Mouse (Mus musculus) megakaryocyte-erythroid progenitor cell, adult 5-6 weeks (primary cell): ENCODE measurements around the gene Vps35l. TPM values are rescaled to one million over a fixed set of nuclear protein-coding genes. Genes with fewer than 3 reads are reported as not detected.

Experiments
- ATAC-seq: replicated peaks from 2 replicates; pipeline ENCODE4 v1.8.0; 2016; ENCODE audit warnings: mild to moderate bottlenecking, inconsistent platforms; ENCODE audit not compliant: severe bottlenecking, poor library complexity, low FRiP score, low TSS enrichment
- total RNA-seq, 2 experiments: library from RNA; stranded (forward) in 1 of 2; stranded (reverse) in 1 of 2; fragments of 200-1000, 215-1000 nt in 1 of 2; fragments of >200 nt in 1 of 2; fragmentation: Nextera tagmentation in 1 of 2; gene quantifications; 2 replicates each; pipeline ENCODE4 v1.2.3; 2014 to 2017

Gene Vps35l
- total RNA-seq (2014; fragmentation: Nextera tagmentation) (43.7 and 46.6 TPM in 2 replicates), total RNA-seq (2017) (38.9 and 52.9 TPM in 2 replicates)

DNA sequence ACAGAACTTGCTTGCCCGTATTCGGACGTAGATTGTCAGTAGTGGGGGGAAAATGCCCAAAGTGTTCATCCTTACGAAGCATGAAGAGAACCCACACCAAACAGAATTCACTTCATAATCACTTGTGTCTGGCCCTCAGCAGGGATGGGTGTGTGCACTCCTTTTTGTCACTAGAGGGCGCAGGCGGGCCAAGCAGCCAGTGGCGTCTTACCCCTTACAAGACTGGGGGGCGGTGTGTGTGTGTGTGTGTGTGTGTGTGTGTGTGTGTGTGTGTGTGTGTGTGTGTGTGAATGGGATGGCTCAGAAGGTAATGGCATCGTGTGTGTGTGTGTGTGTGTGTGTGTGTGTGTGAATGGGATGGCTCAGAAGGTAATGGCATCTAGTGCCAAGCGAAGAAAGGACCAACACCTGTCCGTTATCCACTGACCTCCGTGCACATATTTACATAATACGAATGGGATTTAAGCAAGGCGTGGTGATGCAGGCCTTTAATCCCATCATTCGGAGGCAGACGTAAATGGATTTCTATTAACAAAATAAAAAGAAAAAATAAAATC lies at the start of gene Vps35l:
Gene Vps35l, plus strand, starts transcription at position 252 of the 557 bp plus-strand sequence.
- peak; percentile 74 for ATAC-seq

DNA sequence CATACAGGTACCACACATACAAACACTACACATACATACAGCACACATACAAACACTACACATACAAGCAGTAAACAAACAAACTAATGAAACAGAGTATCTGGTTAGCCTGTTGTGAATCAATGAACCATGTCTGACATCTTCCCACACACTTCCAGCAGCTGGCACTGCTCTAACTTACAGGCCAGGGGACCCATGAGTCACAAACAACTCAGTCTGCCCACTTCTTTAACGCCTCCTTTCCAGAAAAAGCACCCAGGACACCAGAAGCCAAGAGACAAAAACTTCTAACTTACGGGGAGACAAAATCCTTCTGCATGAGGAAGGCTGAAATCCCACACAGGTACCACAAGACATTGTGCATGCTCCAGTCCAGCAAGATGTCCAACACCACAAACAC lies 48.7 kb upstream of the Vps35l start:
- no peak for ATAC-seq

GRCm38 (mm10) chr7:118696146-118696545 lies 43.9 kb upstream of the Vps35l start:
- no peak for ATAC-seq

GRCm38 (mm10) chr7:118697168-118697567 lies 42.9 kb upstream of the Vps35l start:
- no peak for ATAC-seq

GRCm38 (mm10) chr7:118698882-118699281 lies 41.1 kb upstream of the Vps35l start:
- no peak for ATAC-seq

DNA sequence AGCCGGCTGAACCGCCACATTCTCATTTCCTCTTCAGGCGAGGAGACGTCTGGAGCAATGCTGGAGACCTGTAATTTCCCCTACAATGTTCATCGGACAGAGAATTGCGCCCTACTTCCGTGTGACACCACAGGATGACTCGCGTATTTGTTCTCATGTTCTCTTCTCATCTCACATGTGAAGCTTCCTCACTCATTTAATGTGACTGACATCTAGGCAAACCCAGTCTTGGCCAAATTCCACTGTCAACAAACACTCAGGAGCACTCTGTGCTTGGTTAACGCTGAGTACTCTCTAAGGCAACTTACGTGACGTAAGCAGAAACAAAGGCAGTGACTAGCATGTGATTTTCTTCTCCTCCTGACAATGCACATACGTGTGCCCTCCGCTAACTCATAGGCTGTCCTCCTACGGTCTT lies 36.9 kb upstream of the Vps35l start:
- no peak for ATAC-seq

- ATAC-seq: peak; percentile 27
Measured at GRCm38 (mm10) chr7:118704001-118704850, 35.8 kb upstream of the Vps35l start.

DNA sequence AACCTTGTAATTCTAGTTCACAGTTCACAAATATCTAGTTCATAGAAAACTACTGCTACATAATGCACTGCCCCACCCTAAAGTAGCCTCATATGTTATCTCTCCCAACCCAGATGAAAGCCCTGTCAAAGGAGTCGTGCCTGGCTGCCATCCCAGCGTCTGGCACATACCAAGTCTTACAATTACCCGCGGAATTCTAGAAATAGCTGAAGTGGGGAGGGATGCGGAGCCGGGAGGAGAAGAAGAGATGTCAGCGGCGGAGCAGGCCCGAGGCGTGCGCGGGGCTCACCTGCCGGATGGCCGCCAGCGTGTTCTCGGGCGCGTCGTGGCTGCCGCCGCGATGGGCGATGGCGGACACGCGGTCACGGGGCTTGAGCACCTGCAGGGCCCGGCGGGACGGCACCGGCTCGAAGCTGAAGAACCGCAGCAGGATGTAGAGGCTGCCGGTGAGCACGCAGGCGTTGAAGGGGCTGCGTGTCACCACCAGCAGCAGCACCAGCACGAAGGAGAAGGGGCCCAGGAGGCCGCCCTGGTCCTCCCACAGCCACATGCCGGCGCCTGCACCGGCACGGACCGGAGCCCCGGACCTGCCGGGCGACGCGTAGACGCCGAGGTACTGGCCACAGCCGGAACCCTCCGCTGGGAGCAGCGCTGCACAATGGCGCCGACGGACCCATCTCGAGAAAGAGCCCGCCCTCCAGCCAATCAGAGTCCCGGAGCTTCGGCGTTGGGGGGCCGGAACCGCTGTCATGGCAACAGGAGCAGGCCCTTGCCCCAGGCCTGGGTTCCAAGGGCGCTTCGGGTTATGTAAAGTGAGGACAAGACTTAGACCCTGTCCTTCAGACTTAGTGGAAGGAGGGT lies 34.7 kb upstream of the Vps35l start, which contains the start of gene Gde1:
Gene Gde1, minus strand, starts transcription at position 678 of the 861 bp plus-strand sequence.
- ATAC-seq: peak; percentile 81

GRCm38 (mm10) chr7:118706051-118706450 lies 34.0 kb upstream of the Vps35l start:
- no peak for ATAC-seq

DNA sequence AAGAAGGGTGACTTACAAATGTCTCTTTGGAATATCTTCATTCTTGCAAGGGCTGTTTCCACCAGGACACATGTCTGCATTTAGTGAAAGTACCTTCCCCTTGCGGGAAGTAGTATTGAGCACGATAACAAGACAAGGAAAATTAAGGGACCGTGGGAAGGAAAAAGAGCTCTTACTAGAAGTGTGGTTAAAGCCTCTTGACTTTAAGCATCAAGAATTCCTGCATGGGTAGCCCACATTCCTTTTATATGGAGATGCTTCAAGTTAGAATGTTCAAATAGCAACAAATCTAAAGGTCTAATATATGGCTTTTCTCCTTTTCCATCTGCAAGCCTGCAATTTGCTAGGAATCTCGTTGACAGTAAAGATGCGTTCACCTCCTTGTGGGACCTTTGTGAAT lies 33.5 kb upstream of the Vps35l start:
- no peak for ATAC-seq

- ATAC-seq: no peak
Measured at GRCm38 (mm10) chr7:118707216-118707615, 32.8 kb upstream of the Vps35l start.

GRCm38 (mm10) chr7:118708002-118708401 lies 32.0 kb upstream of the Vps35l start:
- ATAC-seq: peak; percentile 29

DNA sequence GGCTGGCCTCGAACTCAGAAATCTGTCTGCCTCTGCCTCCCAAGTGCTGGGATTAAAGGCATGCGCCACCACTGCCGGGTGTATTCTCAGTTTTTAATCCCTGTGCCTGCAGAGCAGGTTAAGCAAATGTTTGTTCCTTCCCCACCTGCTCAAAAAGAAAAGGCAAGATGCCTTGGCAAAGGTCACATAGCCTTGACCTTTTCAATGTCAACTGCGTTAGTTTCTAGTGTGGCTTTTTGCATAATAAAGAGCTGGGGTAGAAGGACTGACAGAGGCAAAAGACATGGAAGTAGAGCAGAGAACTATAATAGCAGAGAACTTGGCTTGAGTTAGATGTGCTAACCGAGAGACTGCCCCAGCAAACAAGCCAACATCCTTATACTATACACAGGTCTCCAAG lies 29.2 kb upstream of the Vps35l start:
- no peak for ATAC-seq

- ATAC-seq: peak; percentile 98
Measured at GRCm38 (mm10) chr7:118712228-118713173, 27.5 kb upstream of the Vps35l start, which contains the start of gene Ccp110. Gene Ccp110 (plus strand): TSS chr7:118712552.

DNA sequence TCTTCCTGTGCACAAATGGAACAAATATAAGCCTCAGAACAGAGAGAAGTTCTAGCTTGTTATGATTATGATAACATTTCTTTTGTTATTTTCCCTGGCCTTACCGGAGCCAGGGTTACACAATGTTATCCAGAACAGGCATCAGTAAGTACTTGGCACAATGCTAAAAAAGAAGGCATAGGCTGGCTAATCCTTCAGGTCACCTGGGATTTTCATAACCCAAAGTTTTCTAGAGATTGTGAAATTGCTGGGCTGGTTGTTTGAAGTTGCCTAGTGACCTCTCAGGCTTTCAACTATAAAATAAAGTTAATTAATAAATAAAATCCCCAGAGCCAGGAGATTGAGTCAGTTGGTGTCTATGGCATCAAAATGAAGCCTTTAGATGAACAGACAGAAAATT lies 25.2 kb upstream of the Vps35l start:
- ATAC-seq: no peak

GRCm38 (mm10) chr7:118718066-118718465 lies 22.0 kb upstream of the Vps35l start:
- ATAC-seq: no peak

DNA sequence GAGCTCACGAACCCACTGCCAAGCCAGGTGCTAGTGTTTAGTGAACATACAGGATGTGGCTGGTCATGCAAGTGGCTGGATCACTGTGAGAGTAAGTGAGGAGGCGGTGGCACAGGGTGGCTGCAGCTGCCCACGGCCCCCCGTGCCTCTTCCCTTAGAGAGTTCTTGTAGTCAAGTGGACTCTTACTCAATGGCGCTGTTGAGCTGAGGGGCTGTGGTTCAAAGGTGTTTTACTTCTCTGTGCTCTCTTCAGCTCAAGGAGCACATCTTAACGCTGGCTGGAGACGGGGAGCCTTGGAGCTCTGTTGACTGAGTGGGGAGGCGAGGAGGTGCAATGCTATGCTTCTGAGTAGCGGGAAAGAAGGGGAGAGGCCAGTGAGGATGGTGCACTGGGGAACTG lies 16.1 kb upstream of the Vps35l start:
- ATAC-seq: no peak

DNA sequence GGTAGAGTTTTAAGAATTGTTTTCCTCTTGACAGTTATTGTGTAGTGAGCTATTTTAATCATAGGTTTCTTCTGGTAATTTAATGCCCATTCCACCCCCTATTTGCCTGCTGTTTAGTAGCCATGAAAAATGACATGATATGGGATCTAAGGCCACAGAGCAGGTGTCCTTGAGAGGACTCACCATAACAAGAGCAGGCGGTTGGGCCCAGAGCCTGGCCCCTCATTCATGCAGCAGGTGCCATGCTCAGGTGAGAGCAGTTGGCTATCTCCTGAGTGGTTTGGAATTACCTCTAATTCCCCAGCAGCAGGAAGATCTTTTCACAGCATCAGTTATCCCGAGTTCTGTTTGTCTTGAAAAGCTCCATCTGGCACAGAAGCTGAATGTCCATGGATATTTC lies 14.6 kb upstream of the Vps35l start:
- ATAC-seq: no peak
